Mouse (Mus musculus) Muller cell, postnatal 12 days (primary cell): Measurements from ENCODE around the gene Gm3002.
"Not testable (repeated sequence)": the region's sequence is repeated elsewhere in the genome, so short reads cannot be mapped to it uniquely, and the experiment has no call there.

Experiments used
- DNase-seq: peaks from one replicate; pipeline ENCODE4 v3.0.0-alpha.2; 2015; ENCODE audit errors: inconsistent ontology term

Gm3002 gene

DNA sequence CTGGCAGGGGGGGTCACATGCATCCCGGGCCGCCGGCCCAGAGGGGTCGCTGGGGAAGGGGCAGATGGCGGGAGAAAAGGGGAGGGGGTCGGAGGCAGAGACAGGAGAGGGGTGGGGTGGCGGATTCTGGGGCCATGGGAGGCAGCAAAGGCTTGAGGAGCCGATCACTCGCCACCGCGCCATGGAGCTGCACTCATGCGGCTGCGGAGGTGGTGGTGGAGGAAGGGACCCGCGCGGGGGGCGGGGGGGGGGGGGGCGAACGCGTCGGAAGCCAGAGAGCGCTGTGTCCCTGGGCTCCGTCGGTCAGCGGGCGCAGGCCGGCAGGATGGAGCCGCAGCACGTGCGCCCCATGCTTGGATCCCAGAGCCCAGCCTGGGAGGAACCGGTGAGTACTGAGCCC lies at the start of gene Gm3002:
TSS of gene Gm3002 (plus strand) at position 301 of the 400 bp plus-strand sequence.
- not testable (repeated sequence) for DNase-seq

DNA sequence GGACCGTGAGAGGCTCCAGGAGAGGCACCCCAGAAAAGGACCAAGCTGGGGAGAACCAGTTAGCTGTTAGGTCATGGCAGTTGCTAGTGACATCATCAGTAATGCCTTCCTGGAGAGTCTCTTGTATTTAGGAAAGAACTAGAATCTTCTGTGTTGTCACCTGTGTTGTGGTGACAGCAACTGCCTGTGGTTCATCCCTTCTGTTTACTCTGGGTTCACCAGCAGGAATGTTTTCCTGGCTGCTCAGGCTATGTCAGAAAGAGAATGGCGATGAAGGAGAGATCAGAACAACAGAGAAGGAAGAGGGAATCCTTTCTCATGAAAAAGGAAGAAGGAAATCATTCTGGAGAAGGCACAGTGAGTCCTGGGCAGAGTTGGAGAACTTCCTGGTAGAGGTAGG lies 36.1 kb downstream of the Gm3002 start, which contains the start of gene Gm3033:
TSS of gene Gm3033 (plus strand) at position 301 of the 400 bp plus-strand sequence.
- DNase-seq, result not testable (repeated sequence)

DNA sequence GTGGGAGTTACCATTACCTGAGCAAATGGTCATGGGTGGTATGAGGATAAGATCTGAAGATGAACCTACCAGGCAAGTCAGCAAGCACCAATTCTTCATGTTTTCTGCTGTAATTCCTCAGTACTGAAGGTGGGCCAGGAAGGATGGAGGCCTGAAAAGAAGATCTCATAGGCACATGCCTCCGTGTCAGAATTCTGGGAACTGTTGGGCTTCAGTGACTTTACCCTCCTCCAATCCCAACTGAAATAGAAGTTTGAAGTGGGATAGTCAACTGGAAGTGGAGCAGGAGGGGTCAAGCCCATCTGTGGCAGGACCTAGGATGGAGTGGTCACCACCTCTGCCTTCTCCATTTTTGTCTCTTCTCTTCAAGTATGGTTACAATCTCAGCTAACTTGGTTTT lies 74.0 kb downstream of the Gm3002 start, which contains the start of gene Gm2916:
TSS of gene Gm2916 (plus strand) at position 301 of the 400 bp plus-strand sequence.
- DNase-seq, result not testable (repeated sequence)

DNA sequence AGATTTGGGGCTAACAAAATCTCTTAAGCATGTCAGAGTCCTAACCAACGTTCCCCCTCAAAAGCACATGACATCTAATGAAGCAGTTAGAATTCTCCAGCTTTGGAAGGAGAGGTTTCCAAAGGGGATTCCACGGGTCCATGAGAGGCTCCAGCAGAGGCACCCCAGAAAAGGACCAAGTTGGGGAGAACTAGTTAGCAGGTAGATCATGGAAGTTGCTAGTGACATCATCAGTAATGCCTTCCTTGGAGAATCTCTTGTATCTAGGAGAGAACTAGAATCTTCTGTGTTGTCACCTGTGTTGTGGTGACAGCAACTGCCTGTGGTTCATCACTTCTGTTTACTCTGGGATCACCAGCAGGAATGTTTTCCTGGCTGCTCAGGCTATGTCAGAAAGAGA lies 121.6 kb downstream of the Gm3002 start, which contains the start of gene Gm3029:
TSS of gene Gm3029 (plus strand) at position 301 of the 400 bp plus-strand sequence.
- not testable (repeated sequence) for DNase-seq

DNA sequence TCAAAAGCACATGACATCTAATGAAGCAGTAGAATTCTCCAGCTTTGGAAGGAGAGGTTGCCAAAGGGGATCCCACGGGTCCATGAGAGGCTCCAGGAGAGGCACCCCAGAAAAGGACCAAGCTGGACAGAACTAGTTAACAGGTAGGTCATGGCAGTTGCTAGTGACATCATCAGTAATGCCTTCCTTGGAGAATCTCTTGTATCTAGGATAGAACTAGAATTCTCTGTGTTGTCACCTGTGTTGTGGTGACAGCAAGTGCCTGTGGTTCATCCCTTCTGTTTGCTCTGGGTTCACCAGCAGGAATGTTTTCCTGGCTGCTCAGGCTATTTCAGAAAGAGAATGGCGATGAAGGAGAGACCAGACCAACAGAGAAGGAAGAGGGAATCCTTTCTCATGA lies 153.4 kb downstream of the Gm3002 start, which contains the start of gene Gm3095:
TSS of gene Gm3095 (plus strand) at position 301 of the 400 bp plus-strand sequence.
- DNase-seq, result not testable (repeated sequence)

DNA sequence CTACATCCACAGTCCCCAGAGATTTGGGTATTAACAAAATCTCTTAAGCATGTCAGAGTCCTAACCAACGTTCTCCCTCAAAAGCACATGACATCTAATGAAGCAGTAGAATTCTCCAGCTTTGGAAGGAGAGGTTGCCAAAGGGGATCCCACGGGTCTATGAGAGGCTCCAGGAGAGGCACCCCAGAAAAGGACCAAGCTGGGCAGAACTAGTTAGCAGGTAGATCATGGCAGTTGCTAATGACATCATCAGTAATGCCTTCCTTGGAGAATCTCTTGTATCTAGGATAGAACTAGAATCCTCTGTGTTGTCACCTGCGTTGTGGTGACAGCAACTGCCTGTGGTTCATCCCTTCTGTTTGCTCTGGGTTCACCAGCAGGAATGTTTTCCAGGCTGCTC lies 188.2 kb downstream of the Gm3002 start, which contains the start of gene Gm3099:
TSS of gene Gm3099 (plus strand) at position 301 of the 400 bp plus-strand sequence.
- DNase-seq, result not testable (repeated sequence)
